Mouse (Mus musculus) lung, postnatal 25 days (tissue): ENCODE results near the gene Tmem107.
A peak's percentile ranks its signal among the peaks of the same experiment; 100 is the strongest.

ENCODE experiments used
- DNase-seq: peaks from one replicate; pipeline ENCODE4 v3.0.0; 2022; ENCODE audit warnings: low spot score

Tmem107 gene

DNA sequence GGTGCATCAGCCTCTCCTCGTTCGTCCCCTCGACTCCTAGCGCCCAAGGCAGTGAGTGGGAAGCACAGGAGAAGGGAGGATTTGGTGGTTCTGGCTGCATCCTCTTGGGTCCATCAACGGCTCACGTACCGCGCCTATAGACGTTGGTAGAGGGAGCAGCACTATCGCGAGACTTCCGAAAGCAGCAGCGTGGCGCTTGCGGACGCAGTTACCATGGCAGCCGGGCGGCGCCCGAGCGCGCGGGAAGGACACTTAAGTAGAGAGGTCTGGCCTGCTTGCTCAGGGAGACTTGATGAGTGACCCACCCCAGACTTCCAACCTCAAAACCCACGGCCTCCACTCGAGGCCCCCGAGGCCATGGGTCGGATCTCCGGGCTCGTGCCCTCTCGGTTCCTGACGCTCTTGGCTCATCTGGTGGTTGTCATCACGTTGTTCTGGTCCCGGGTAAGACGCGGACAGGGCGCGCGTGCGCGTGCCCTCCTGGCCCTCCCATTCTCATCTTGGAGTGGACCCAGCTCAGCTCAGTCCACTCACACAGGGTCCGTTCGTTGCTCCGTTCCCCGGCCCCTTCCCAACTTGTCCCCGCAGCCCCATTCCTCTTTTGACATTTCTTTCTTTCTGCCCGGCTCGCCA lies at the start of gene Tmem107:
Tmem107 (plus strand) TSS at position 217 of the 633 bp plus-strand sequence.
- DNase-seq, result peak; percentile 96

DNA sequence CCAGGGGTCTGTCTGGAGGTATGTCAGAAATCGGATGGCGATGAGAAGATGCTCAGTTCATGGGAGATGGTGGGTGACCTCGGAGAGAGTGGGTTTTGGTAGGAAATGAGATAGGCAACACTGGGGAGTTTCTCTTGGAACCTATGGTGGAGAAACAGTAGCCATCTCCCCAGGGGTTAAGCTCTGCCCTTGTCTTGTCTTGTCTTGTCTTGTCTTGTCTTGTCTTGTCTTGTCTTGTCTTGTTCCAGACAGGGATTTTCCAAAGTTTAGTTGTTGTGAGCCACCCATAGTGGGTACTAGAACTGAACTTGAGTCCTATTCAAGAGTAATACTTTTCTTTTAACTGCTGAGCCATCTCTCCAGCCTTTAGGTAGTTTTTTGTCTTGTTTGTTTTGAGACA lies 44.0 kb upstream of the Tmem107 start:
- no peak for DNase-seq

DNA sequence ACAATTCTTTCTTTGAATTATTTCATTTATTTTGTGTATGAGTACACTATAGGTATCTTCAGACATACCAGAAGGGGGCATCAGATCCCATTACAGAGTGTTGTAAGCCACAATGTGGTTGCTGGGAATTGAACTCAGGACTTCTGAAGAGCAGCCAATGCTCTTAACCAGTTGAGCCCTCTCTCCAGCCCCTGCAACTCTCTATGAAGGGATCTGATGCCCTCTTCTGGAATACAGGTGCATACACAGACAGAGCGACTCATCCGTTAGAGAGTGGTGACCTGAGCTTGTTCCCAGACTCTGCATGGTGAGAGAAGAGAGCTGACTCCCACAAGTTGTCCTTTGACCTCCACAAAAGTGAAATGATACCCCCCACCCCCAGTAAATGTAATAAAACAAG lies 41.8 kb upstream of the Tmem107 start:
- no peak for DNase-seq

DNA sequence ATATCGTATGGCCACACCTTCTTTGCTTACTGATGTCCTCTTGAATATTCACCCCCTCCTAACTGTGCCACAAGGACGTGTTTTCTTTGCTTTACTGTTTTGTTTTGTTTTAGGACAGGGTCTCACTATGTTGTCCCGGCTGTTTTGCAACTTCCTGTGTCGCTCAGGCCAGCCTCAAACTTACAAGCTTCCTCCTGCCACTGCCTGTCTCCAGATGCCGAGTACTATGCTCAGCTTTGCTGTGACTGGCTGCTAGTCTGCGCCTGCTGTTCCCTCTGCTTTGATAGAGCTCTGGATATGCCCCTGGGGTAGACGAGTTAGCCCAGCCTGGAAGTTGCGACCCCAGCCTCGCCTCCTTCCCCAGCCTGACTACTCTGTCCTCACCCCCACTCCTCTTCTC lies 37.1 kb upstream of the Tmem107 start:
- no peak for DNase-seq

DNA sequence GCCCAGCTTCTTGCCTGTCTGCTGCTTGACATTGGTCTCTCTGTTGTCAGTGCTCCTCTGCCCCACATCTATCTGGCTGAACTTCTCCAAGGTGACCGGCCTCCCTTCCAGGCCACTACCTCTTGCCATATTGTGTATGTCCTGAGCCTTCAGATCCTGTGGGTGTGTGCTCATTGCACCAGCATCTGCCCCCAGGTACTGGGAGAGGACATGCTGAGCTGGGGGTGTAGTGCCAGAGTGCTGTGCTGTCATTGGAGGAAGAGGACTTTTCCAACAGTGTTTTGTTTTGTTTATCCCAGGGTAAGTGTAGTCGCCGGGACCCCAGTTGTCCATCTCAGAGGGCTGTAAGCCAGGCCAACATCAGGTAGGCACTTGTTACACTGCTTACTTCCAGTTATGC lies 36.0 kb upstream of the Tmem107 start:
- no peak for DNase-seq

DNA sequence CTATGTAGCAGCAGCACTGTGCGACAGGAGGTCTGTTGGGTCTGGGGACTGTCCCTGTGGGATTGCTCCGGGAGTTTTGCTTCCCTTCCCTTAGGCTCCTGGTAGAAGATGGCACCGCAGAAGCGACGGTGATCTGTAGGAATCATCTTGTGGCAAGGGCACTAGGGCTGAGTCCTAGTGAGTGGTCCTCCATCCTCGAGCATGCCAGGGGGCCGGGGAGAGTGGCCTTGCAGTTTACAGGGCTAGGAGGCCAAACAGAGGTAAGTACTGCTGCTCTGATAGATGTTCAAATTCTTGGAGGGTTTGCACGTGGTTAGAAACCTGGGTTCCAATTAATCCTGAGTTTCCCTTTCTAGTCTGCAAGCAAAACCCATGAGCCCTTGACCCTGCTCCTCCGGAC lies 35.2 kb upstream of the Tmem107 start:
- no peak for DNase-seq

DNA sequence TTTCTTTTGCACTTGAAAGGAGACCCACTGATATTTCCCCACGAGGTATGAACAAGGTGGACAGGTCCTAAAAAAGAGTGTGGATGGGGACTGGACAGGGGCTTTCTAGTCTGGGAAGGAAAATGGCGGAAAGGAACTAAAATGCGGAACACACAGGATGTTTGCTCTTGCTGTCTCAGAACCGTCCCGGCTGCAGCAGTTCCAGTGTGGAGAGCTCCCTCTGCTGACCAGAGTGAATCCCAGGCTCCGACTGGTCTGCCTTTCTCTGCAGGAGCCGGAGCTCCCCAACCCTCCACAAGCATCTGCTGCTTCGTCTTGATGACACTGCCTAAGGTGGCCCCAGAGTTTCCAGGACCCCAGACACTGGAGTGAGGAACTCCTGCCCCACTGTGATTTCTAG lies 34.8 kb upstream of the Tmem107 start:
- DNase-seq, result peak; percentile 95

DNA sequence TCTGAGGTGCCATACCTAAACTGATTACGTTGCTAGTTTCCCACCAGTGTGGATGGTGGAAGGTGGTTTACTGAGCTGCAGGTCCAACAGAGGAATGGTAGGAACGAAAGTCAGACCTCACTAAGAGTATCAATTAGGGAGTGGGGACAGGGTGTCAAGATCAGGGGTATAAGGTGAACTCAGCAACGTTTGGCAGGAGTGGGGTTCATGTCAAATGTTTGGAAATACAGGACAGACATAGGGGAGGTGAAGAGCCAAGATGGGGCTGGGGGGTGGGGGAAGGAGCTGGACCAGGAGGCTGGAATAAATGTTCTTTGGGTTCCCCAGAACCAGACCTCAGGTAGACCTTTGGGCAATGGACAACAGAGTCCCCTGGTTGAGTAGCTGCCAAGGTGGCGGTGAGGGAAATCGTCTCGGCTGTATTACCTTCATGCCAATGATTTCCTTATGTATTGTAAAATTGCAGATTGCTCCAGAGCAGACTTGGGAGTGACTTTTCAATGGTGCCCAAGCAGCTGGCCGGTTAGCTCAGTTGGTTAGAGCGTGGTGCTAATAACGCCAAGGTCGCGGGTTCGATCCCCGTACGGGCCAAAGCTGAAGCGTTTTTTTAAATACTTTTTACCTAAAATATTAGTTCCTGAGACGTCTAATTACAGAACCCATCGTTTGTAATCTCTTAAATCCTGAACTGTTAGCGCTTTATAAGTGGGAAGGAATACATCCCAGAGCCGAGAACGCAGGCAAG lies 33.9 kb upstream of the Tmem107 start:
- peak; percentile 91 for DNase-seq

DNA sequence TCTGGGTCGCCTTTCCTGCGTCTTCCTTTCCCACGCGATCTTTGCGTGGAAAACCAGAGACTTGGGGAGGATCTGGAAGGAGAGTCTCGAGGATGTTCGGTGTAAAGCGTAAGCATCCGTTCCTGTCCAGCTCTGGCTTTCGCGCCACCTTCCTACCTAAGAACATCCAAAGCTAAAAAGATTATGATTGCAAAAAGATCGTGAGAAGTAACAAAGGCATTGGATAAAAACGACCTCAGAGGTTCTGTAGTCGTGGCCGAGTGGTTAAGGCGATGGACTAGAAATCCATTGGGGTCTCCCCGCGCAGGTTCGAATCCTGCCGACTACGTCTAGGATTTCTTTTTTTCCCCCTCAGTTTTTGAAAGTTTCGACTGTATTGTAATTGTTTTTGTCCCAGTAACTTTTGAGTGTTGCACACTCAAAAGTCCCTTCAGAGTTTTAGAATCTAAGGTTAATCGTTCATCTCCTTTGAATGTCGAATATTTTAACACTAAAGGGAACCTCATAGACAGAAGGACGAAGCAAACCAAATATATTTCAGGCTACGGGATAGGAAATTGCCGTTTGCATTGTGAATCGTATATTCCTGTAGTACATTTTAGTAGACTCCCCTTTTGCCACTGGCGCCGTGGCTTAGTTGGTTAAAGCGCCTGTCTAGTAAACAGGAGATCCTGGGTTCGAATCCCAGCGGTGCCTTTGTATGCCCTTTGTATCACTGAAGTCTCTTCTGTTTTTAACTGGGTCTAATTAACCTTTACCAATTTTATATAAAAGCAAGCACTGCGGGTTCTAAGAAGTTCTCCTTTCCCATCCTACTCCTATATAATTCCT lies 33.2 kb upstream of the Tmem107 start:
- peak; percentile 88 for DNase-seq

DNA sequence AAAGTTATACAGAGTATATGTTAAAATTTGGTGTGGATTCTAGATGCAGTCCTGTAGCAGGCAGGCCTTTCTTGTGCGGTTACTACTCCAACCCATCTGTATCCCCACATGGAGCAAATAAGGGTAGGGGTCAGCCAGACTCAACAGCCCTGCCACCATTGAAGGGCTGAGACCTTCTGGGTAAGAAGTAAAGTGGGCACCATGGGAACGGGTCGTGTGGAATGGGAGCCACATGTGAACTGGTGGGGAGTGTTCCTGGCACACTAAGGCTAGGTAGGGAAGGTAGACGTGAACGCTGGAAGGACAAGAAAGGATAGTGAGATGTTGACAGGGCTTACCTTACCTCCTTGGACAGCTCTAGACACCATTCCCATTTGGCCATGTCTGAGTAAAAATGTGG lies 32.4 kb upstream of the Tmem107 start:
- no peak for DNase-seq

DNA sequence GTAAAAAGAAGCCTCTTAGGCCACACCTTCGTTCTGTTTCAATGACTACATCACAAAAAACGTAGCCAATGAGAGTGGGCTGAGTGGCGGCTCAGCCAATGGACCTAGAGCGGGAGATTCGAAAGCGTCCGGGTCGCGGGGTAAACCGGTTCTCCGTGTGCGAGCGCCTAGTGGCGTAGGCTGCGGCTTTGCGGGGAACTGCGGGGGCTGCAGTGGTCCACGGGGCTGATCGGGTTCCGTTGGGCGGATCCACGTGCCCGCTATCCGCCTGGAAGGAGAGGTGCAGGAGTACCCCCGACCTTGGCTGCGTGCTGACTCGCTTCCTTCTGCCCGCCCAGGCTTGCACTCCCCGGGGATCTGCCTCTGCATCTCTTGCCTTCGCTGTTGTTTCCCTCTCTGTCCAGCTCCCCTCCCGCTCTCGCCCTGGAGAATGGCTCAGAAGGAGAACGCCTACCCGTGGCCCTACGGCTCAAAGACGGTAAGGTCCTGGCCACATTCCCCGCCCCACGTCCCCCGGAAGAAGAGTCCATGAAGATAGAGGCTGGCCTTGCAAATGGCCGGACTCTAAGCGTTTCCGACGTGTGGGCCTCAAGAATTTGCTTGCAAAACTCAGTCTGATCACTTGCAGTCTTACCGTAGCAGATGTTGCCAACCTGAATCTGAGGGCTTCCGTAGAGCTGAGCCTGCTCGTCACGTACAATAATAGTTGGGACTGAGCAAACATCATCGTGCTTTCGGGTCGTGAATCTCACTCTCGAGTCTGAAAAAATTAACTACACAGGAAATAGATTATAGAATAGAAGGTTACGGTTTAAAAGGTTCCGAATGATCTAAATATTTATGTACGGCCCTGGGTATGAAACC lies 24.8 kb upstream of the Tmem107 start, which contains the start of gene Aurkb:
Aurkb (plus strand) TSS at position 117 of the 864 bp plus-strand sequence.
- peak; percentile 87 for DNase-seq

DNA sequence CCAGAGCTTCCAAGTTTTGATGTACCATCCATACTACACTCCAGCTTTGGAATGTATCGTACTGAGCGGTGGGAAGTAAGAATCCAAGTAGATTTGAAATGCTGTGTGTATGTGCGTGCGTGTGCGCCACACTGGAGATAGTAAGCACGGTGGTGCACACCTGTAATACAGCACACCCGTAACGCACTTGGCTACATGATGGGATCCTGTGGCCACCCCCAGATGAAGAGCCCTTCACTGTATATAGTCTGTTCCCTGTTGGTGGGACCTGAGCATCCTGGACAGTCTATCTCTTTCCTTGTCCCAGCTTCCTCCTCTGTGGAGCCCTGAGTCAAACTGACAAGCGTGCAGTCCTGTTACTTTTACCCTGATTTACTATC lies 24.2 kb upstream of the Tmem107 start:
- DNase-seq, result no peak

DNA sequence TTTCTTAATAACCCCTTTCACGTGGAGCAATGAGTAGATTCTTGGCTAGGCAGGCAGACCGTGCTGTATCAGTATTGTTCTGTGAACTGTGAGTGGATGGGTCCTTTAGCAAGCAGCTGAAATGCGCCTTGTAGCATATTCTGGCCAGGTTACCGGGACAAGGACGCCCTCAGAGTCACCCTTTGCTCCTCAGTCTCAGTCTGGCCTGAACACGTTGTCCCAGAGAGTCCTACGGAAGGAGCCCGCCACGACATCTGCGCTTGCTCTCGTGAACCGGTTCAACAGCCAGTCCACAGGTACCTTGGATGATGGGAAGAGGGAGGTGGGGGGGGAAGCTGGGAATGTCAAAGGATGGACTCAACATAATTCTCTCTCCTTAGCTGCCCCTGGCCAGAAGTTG lies 23.0 kb upstream of the Tmem107 start:
- DNase-seq, result no peak

DNA sequence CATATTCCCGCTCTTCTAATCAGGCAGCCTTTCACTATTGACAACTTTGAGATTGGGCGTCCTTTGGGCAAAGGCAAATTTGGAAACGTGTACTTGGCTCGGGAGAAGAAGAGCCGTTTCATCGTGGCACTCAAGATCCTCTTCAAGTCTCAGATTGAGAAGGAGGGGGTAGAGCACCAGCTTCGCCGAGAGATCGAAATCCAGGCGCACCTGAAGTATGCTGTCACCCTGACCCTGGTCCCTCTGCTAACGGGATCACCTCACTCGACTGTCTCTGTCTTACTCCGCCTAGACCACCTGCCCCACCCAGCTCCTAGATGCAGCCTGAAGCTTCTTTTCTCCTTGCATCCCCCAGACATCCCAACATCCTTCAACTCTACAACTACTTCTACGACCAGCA lies 22.5 kb upstream of the Tmem107 start:
- DNase-seq, result no peak

DNA sequence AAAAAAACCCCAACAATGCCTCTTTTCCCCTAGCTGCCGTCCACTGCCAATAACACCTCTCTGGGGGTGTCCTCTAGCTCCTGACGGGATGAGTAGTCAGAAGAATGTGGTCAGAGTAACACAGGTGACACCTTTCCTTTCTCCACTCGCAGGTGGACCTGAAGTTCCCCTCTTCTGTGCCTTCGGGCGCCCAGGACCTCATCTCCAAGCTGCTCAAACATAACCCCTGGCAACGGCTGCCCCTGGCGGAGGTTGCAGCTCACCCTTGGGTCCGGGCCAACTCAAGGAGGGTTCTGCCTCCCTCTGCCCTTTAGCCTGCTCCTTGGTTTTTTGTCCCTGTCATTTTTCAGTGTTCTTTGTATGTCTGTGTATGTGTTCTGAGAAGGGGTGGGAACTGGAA lies 19.9 kb upstream of the Tmem107 start:
- no peak for DNase-seq

DNA sequence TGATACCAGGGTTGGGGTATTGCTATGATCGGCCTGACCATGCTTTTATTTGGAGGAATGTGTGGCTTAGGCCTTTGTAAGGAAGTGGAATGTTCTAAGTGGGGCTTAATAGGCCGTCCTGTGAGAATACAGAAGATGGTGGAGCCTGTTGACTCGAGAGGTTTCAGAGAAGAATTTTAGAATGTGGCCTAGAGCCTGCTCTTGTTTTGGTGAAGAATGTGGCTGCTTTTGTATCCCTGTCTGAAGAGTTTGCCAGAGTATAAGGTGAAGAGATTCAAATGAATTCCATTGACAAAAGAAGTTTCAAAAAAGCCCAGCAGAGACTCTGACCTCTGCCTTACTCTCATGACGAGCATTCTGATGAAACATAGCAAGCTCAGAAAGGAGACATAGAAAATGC lies 18.8 kb upstream of the Tmem107 start:
- DNase-seq, result no peak

DNA sequence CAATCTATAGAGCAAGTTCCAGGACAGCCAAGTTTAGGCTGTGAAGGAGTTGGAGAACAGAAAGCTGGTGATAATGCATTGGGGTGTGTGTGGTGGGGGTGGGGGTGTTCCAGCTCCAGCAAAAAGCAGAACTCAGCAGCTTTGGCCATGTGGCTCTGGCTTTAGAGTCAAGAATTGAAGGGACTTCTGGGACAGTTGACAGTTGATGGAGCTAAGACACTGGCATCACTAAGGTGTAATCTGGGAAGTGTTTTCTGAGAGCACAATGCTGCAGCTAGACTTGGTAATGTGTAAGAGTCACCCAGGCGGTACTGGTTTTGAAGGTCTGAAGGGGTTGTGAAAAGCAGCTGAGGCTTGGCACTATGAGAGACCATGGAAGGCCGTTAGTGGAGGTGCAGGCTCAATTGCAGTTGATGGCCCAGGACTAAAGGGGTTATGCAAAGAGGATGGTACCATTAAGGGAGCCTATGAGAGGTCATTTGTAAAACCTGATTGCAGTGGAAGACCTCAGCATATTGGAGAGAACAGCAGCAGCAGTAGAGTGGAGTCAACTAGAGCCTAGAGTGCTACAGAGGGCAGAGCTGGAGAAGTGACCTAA lies 17.7 kb upstream of the Tmem107 start:
- no peak for DNase-seq

DNA sequence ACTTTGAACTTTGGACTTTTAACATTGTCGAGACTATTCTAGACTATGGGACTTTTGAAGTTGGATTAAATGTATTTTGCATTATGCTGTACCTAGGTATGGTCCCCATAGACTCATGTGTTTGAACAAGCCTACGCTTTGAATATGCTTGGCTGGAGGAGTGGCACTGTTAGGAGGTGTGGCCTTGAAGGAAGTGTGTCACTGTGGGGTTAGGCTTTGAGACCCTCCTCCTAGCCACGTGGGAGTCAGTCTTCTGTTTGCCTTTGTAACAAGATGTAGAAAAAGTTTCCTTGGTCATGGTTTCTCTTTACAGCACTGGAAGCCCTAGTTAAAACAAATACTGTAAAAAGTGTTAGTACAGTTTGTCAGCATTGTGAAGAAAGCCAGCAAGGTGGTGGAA lies 16.8 kb upstream of the Tmem107 start:
- no peak for DNase-seq

DNA sequence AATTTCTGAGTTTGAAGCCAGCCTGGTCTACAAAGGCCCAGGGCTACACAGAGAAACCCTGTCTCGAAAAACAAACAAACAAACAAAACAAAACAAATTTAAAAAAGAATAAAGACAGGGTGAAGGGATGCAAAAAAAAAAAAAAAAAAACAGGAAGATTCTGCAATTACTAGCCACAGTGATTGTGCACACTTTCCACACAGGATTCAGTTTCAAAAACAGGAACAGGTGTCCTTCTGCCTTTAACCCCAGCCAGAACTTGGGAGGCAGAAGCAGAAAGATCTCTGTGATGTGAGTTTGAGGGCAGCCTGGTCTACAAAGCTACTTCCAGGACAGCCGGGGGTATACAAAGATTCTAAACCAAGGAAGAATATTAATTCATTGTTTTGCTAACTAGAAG lies 12.3 kb upstream of the Tmem107 start:
- DNase-seq, result no peak

DNA sequence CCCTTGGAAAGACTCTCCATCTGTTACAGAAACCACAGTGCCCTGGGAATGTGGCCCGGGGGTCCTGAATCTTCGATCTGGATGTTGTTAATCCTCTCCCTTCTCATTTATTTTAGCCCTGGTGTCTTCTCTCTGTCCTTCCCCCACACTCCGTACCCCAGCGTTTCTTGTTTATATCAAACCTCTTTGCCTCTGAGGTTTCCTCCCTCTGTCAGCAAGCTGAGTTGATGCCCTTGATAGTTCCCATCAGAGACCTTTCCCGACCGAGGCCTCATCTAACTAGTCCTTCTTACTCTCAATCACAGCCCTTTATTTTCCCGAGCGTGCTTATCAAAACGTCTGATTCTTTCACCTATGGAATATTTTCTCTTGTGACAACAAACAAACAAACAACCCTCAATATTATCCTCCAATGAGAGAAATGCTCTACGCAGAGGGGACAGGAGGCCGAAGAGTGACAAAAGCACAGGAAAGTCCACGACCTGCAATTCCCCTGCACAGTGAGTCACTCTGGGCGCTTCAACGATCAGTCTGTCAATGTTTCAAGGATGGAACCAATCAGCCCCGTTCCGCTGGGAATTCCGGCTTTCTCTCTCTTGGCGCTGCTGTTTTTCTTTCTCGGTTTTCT lies 11.8 kb upstream of the Tmem107 start:
- DNase-seq, result no peak

DNA sequence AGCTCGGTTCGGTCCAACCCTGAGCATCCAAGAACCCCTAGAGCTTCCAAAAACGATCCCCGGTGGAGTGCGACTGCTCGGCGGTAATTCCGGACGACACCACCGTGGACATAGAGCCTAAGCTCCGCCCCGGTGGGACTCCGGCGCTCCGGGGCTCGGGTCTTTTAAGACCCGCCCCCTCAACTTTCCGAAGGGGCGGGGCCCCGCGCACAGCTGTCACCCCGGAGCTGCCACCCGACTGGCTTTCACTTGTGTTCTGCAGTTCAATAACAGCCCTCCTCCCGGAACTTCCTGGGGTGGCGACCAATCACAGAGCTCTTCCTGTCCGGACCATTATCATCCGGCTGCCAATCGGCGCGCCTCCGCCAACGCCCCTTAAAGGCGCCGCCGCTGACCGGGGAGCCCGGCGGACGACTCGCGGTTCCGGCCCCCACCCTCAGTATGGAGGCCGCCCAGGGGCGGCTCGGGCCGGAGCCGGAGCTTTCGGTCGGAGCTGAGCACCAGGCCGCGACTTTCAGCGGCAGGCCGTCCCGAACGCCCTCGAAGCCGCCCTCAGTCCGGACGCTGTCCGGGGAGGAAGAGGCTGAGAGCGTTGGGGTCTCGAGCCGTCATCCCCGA lies 11.1 kb upstream of the Tmem107 start, which contains the start of gene Borcs6:
Borcs6 (plus strand) TSS at position 361 of the 618 bp plus-strand sequence.
- DNase-seq, result peak; percentile 99
